Mouse (Mus musculus): Measurements from ENCODE around the gene Cttnbp2.

Gene Cttnbp2

DNA sequence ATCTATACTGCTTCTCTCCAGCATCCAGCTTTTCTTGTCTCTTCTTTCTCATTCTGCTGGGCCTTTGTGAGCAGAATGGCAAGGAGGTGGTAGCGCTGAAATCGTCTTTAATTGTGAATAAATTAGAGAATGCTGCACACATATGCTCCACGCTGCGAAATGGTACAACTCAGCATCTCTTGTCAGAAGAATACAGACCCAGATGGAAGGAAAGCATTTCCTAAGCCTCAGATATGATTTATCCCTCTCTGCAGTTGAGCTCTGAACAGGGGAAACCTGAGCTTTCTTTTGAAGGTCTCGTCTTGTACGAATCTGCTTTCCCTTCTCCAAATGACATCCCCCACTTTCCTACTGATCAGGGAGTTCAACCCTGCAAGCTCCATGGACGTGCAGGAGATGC lies 48.4 kb downstream of the Cttnbp2 start:
- no peak for DNase-seq

DNA sequence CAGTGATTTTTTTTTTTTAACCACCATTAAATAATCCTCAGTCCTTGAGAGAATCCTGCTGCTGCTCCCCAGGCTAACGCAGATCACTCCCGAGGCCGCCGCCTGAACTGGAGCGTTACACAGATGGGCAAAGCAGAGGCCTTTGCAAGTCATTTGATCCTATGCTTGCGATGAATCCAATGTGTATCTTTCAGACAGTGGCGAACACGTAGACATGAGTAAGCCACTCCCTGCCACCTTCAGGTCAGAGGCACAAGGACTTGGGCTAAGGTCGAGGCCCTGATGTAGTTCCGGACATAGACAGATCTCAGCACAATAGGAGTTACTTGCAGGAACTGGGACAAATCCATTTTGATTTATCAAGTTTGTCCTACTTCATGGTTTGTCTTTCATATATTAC lies 49.0 kb downstream of the Cttnbp2 start:
- DNase-seq, result no peak

DNA sequence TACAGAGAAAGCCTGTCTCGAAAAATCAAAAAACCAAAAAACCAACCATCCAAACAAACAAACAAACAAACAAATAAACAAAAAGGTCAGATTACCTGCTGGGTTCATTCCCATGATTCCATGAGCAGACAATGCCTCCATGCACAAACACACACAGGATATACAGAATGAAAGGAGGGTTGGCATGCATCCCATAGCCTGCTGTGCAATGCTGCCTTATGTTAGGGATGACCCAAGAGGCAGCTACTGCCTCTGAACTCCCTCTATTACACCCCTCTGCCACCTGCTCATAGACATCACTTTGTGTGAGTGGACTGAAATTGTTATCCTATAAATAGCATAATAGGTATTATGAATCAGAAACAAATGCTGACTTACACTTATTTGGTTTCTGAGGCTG lies 55.0 kb downstream of the Cttnbp2 start:
- no peak for DNase-seq

DNA sequence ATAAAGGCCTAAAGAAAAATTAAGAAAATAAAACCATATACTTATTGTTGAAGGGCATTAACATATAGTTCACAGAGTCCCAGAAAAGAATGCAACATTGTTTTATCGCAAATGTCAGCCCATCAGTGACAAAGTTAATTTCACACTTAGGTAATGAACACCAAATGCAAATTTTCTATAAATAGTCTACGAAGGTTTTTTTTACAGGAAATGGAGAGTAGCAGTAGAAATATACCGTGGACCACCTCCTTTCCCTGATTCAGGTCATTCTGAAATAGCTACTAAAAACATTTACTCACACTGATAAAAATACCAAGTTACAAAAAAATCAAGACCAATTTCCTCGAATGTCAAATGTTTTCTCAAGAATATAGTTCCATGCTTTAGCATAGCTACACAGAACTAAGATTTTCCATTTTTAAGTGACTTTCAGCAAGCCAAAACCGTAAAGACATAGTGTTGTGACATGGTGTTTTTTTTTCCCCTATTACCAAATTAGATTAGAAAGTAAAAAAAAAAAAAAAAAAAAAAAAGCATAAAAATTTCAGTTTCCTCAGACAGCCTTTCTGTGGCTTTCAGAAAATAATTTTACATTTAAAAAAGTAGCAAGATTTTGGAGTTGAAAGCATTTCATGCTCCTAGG lies 64.0 kb downstream of the Cttnbp2 start:
- DNase-seq, result no peak

DNA sequence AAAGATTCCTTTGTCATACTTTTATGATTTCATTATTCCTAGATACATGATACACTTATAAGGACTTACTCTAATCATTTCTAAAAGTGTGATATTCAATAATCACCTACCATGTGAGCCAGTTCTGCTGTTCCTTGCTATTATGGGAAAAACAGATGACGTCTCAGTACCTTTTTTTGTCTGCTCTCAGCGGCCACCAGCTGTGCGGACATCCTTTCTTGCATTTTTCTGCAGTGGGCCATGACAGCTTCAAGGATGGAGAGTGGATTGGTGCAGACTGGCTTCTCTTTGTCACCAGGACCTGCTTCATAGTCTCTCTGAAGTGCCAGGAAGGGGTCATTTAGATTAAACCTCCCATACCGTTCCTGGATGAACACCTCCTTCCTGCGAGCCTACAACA lies 66.6 kb downstream of the Cttnbp2 start:
- DNase-seq, result no peak

DNA sequence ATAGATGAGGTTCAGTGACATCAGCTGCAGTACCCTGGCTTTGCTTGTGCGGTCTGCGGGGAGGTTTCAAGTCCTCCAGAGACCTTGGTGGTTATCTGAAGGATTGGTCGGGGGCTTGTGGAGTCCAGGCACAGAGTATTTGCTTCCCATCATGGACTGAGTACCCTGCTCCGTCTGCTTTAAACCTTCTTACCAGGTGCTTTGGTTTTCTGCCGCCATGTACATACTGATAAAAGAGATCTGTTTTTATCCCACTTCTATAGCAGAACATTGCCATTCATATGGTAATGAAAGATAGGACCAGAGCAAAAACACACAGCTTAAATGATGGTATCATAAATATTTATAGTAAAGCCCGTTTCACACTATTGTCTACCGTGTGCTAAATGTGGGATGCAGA lies 67.7 kb downstream of the Cttnbp2 start:
- DNase-seq, result no peak

DNA sequence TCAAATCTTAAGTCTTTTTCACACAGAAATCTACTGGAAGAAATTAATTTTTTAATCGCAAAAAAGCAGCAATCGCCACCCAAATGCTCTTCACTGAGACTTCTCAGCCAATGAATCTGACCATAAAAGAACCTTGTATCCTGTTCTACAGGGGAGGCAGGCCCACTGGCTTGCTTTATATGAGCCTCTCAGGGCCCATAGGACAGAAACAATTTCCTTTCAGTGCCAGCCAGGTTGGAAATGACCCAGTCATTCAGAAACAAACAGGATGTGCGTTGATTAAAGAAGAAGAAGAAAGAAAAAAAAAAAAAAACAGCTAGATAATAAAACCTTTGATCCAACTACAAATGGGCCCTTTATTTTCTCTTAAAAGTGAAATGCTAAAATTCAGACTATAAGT lies 68.3 kb downstream of the Cttnbp2 start:
- DNase-seq, result no peak

DNA sequence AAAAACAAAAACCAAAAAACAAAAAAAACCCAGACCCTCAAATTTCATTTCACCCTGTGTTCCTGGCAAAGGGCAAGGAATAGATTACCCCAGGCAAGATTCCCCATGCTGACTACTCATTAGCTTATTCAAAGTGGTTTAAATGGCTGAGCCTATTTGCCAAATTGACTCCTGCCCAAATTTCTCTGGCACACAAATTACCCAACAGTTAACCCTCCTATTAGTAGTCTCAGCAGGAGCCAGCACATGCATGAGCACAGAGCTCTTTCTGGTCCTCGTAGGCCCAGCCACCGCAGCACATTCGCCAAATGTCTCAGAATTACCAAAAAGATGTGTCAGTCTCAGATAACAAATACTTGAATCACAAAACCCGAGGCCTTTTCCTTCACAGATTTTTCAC lies 68.9 kb downstream of the Cttnbp2 start:
- no peak for DNase-seq

DNA sequence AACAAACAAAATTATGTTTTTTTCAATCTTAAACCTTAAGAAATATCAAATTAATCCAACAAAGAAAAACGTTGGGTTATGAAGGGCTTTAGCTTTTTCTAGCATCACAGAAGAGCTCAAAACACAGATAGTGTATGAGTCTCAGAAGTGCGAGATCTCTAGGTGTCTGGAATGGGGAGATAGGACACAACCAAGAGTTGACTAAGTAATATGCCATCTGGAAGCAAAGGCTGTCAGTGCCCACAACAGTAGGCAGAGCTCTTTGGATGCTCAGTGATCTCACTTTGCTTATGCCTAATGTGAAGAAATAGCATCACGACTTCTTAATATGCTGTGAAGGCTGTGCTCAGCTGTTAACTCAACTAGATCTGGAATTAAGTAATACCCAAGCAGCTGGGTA lies 72.3 kb downstream of the Cttnbp2 start:
- DNase-seq, result no peak

DNA sequence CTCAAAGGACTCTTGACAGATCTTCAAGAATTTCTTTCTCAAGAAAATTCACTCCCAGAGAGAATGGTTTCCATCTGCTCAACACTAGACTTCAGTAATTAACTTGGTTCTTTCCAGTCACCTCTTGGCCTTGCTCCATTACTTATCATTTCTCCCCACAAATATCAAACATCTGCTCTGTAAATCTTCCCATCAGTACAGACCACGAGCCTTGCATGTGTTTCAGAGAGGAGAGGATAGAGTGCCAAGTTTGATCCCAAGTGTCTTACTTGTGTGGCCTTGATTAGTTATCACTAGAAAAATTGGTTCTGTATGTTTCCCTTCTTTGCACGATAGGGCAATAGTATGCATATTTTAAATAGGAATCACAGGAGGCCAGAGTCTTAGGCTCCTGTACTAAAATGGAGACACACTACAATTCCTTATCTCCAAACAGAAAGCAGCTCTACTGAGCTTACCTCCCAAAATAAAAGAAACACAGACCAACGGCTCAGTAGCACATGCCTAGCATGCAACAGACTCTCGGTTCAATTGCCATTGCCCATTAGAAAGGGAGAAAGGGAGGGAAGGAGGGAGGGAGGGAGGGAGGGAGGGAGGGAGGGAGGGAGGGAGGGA lies 73.6 kb downstream of the Cttnbp2 start:
- DNase-seq, result no peak

DNA sequence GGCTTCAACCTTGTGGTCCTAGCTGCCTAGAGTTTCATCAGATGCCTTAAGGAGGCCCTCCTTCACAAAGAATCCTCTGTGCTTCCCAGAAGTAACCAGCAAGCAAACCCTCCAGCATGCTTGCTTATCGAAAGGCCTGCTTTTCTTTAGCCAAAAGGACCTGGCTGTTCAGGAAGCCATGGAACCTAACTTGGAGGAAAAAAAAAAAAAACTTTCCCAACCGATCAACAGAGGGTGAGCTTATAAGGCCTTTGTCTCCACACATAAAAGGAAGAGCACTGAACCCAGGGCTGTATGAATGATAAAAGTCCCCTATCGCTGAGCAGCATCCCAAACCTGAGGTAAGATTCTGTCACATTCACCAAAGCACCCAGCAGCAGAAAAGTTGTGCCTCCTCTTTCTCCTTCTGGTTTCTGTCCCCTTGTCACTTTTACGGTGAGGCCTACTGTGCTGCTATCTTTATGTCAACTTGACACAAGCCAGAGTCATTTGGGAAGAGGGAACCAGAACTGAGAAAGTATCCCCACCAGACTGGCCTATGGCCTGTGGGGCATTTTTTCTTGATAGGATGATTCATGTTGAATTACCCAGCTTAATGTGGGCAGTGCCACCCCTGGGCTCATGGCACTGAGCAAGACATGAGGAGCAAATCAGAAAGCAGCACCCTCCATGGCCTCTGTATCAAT lies 78.4 kb downstream of the Cttnbp2 start:
- no peak for DNase-seq

DNA sequence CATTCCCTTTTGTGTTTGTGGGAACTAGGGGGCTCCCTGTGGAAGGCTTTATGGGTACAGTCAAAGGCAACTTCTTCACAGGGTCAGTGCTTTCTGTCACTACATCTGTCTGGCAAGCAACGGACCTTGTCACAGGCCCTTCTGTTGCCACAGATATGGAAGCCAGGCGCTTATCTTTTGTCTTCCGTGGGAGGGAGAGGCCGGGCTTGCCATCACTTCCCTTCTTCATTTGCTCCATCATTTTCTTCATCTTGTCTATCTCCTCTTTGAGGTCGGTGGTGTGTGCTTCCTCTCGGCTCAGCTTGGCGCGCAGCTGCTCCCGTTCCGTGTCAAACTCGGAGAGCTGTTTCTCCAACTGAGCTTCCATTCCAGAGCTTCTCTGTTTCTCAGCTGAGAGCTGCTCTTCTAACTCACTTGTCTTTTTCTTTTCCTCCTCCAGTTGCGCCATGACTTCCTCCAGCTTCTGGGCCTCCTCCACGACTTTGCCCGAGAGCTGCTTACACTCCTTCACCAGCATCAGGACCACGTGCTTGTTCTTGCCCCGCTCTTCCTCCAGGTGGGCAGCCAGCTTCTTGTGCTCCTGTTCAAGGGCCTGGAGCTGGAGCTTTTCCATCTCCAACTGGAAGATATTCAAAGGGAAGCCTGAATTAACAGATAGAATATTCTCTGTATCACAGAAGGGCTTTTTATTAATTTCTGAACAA lies 79.7 kb downstream of the Cttnbp2 start:
- DNase-seq, result no peak

DNA sequence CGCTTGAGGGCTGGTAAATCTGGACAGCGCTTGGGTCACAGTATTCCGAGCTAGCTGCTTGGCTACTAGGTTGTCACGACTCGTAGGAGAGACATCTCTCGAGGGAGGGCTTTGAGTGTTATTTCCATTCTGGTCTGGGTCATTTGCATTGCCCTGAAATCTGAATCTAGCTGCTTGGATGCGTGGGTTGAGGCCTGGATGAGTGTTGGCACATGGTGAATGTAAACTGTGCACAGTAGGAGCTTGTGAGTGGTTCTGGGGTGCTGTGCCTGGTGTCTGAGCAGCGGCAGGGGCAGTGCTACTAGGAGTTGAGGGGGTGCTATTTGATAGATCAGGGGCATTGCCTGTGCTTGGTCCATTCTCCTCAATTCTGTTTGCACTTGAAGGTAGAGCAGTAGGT lies 80.3 kb downstream of the Cttnbp2 start:
- DNase-seq, result no peak

DNA sequence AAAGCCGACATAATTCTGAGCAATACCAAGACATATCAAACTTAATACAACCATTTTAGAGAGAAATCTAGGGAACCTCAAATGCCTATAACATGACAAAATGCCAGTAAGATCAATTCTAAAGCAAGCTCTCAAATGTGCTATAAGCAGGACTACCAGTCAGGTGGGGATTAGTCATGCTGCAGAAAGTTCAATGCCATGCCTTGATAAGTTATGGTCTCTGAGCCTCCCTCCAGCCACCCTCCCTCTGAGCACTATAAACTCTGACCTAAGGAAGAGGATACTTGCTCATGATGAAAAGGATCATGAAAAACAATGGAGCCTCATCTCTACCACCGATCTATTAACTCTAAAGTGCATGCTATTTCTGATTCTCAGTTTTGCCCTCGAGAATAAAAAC lies 82.3 kb downstream of the Cttnbp2 start:
- no peak for DNase-seq

DNA sequence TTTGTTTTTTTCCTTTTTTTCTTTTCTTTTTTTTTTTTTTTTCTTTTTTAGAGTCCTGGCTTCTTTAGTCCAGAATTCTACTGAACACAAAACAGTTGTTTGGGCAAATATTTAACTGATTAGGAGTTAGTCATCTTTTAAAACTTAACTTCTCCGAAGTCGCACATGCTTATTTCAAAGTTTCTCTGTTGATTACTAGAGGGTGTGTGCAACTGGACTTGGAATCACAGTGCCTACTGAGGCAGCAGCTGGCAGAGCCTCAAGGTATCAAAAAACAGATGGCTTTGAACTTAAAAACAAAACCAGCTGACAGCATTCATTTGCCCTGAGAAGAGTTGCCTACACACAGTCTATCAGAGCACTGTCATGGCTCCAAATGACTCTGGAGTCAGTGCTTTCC lies 82.8 kb downstream of the Cttnbp2 start:
- DNase-seq, result no peak

DNA sequence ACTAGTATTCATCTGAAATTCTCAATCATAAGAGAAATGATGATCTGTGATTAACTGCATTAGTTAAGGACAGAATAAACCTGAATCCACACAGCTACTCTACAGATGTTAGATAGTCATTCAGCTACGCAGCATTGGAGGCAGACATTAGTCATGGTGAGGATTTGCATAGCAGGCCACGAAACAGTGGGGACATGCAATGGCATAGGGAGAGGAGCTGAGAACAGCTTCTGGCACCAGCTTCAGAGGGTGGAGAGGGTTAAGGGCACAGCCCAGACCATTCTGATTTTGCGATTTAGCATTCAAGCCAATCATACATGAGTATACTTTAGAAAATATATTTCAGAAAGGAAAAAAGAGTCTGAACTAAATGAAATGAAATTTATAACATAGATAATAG lies 84.6 kb downstream of the Cttnbp2 start:
- DNase-seq, result no peak

DNA sequence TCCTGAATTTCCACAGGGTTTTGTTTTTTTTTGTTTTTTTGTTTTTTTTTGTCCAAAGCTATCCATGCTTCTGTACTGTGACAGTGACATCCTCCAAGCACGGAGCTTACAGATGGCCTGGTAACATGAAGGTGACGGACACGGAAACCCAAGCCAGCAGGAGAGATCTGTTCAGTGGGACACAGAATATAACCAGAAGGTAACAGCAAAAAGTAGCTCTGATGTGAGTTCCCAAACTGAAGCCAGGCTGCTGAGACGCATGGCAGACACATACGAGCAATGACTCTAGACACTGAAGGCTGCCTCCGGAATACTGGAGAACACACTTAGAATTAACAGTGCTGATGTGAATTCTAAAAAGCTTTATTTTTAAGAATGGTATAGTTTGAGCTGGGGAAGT lies 89.8 kb downstream of the Cttnbp2 start:
- DNase-seq, result no peak

DNA sequence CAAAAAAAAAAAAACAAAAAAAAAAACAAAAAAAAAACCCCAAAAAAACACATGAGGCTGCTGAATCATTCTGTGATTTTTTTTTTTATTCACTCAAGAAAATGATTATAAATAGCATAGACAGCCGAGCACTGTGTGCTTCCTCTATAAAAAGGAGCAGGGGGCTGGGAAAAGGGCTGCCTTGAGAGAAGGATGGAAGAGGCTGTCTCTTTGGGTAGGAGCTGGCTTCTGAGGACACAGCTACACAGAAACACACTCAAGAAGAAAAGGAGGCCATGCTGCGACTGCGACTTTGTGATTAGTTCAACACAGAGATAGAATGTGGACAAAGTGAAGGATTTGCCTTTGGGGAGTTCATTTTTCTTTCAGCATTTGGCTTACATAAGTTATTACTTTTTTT lies 90.3 kb downstream of the Cttnbp2 start:
- DNase-seq, result no peak

DNA sequence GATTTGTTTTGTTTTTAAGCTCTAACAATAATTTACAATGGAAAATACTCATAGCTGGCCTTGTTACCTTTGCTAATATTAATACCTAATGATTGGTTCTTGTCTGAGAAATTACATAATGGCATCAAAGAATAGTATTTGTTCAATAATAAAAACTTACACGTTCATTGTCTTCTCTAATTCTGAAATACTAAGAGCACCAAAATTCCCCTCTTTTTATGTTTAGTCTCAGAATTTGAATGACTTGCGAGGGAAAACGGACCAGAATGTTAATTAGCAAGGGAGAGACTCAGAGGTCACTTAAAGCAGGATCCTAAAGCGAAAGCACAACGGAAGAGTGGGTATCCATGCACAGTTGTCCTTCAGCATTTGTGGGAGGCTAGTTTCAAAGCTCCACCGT lies 91.5 kb downstream of the Cttnbp2 start:
- DNase-seq, result no peak

DNA sequence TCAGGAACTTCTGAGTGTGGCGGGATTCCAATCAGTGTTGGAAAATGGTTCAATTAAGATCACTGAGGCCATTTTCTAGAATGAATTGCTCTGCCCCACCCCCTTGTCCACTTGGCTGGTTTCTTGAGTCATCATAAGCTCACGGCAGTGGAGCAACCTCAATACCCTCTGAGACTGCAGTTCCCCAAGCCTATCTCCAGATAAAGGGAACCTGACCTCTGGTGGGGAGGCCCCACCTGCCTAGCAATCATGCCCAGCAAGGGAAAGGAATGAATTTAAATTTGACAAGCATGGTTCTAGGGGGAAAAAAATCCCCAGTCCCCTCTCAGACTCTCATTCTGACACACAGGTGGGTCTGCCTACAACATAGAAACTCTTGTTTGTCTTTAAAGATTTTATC lies 93.1 kb downstream of the Cttnbp2 start:
- DNase-seq, result no peak

DNA sequence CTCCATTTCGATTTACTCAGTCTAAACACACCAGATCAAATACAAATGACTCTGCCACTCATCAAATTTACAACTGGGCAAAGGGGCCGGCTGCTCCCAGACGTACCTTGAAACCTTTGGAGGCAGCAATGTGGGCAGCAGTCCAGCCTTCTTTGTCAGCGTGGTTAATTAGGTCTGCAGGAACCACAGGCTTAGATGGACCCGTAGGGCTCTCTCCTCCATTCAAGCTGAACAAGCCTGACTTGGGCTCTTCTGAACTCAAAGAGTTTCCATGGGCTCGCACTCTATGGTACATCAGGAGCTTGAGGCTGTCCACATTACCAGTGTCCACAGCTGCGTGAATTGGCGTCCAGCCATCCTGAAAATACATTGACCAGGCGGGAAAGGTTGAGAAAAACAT lies 94.0 kb downstream of the Cttnbp2 start:
- no peak for DNase-seq

DNA sequence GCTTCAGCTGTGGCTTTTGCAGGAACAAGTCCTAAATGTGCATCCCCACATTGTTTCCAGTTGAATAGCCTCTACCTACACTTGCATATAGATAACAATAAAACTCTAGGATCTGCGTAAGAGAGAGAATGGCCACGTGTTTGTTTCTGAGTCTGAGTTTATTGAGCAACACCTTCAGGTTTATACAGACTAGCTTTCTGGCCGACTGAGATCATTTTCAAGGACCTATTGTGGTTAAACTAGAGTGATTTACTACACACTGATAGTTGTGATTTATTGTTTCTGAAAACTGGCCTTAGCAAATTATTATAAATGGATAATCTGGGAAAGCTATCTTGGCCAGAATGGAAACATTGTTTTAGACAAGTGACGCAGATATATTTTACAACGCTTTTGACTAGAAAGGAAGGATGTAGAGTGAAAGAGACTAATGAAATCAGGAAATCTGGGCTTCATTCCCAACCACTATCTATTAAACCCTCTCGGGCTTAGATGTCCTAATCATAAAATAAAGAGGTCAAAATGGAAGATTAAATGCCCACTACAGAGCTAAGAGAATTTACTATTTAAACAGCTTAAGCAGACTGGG lies 96.7 kb downstream of the Cttnbp2 start:
- no peak for DNase-seq

DNA sequence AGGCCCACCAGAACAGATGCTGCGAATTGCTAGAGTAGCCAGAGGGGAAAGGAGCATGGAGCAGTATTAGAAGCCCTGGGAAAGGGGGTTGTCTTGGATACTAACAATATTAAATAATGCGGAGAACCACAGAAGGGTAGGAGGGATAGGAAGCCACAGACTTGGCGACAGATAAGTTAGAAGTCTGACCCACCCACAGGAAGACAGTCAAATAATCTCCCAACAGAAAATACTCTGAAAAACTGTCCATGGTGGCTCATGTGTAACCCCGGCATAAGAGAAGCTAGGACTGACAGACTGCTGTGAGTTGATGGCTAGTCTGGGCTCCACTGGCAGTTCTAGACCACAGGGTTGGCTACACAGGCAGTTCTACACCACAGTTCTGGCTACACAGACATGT lies 98.7 kb downstream of the Cttnbp2 start:
- no peak for DNase-seq

Data from B cell, adult 2 months (primary cell).